Mouse (Mus musculus) thymus, postnatal 14 days (tissue): ENCODE data around the gene Gfi1b.
A peak's percentile ranks its signal among the peaks of the same experiment; 100 is the strongest.

Experiments used
- DNase-seq: peaks from one replicate; pipeline ENCODE4 v3.0.0; 2021

Gfi1b gene

DNA sequence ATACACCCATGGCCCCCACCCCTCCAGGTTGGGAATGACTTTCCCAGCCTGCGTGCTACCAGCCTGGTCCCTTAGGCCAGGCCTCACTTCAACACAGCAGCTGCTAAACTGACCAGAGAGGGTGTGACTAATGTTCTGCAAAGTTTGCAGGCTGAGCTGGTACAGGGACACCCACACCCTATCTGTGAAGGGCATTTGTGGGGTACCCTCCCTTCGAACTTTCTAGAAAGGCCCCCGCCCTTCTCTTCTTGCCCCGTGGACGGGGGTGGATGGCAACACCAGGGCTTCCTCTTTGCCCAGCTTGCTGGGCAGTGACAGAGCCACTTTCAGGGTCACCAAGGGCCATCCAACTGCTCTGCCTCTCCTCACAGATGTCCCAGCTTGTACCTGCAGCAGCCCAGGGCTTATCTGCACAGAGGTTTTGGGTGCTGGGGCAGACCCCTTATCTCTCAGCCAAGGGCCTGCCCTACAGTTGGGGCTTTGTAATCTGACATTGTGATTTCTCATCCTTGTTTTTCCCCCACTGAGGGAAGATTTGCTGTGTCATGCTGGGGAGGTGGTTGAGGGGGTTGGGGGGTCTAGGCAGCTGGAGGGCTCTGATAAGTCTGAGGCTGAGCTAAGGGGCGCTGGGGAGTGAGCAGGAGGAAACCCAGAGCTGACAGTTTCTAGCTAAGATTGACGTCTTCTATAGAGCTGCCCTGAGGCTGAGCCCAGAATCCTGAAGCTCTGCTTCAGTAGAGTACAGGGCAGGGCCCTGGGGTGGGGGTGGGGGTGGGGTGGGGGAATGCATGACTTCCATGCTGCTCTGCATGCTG is 23.8 kb downstream of the Gfi1b start:
- DNase-seq, result peak; percentile 36

- no peak for DNase-seq
Measured at GRCm38 (mm10) chr2:28596998-28597397, 24.8 kb downstream of the Gfi1b start.

DNA sequence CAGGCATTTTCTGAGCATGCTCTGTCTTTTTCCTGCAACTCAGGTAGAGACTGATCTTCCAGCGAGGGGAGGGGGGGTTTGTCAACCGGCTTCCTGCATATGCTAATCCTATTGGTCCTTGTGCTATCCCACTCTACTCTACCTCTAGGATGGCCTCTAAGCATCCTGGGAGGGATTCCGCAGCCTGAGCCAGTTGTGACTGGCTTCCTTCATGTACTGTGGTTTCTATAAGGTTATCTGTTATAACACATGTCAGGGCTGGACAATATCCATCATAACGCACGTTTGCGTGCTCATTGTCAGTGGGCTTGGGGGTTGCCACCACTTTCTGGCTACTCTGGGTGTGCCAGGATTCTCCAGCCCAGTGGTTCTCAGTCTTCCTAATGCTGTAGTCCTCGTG is 25.8 kb downstream of the Gfi1b start:
- no peak for DNase-seq

DNA sequence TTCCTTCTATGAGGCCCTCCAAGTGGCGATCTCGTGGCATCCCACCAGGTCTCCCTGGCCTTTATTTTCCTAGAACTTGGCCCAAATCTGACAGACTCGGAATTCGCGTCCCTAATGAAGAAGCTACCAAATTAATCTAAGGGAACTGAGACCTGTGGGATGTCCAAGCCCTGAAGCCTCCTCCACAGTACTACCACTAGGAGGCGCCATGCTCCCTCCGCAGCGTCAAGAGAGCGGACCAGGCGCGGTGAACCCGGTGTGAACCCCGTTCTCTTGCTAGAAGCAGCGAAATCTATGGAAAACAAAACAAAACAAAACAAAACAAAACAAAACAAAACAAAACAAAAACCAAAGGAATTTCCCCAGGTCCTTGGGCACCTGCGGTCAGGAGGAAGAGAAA is 29.0 kb downstream of the Gfi1b start:
- DNase-seq, result peak; percentile 81

DNA sequence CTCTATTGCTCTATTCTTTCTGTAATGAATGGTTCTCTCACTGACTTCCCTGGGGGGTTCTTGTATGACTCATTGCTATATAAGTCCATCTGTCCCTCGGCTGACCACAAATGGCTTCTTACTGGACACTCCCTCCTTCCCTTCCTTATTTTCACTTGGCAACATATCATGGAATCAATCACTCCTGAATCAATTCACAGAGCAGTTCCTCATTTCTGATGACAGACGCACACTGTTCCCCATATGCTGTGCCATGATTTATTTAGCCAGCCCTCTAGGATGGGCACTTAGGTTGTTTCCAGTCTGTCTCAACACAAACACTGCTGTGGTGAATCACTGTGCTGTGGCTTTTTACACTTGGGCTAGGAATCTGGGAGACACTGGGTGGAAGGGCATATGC is 30.3 kb downstream of the Gfi1b start:
- no peak for DNase-seq

- no peak for DNase-seq
Measured at GRCm38 (mm10) chr2:28588574-28588973, 33.2 kb downstream of the Gfi1b start.

DNA sequence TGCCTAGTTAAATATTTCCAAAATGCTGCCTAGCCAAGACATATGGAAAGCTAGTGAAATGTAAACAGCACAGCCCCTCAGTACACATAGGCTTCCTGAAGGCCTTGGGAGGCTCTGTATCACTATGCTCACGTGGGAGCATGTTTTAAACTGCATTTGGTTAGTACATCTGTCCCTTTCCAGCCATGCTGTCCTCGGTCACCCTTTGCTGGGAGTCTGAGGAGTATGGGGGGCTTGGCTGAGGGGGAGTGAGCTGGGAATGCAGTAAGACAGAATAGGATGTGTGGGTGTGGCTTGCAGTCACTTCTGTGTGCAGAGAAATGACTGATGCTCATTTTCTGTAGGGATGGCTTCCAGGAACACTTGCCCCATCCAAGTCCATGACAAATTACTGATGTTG is 36.1 kb downstream of the Gfi1b start:
- no peak for DNase-seq

GRCm38 (mm10) chr2:28585043-28585571 is 36.7 kb downstream of the Gfi1b start:
- DNase-seq, result peak; percentile 84

GRCm38 (mm10) chr2:28583651-28584050 is 38.1 kb downstream of the Gfi1b start, which contains the start of gene Gtf3c5:
Gene Gtf3c5 (minus strand): TSS chr2:28583751.
- no peak for DNase-seq

DNA sequence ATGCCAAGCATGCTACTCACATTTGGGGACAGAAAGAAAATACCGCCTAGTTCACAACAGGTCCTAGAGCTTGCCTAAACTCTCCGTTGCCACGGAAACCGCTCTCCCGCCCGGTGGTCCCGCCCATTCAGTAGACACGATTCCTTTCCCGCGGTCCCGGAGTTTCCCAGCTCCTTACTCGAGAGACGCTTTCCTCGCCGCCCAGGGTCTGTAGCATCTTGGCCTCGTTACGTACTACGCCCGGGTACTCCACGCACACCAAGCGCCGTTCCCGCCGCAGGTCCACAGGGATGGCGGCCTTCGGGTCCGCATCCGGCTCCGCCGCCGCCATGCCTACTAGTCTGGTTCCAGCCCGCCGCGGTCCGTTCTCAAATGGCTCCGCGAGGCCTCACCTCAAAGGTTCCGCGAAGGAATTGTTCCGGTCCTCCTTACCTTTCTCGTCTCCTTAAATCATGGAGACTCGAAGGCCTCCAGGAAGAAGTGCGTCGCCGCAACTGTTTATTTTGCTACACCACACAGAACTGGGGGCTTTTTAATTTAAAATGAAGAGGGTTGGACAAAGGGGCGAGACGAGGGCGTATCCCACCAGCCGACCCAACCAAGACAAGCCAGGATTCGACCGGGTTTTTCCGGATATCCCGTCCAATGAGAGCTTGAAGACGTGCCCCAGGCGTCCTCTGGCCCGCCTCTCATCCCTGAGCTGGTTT is 39.0 kb downstream of the Gfi1b start:
- DNase-seq, result peak; percentile 91

- peak; percentile 29 for DNase-seq
Measured at GRCm38 (mm10) chr2:28578003-28578402, 43.8 kb downstream of the Gfi1b start.

DNA sequence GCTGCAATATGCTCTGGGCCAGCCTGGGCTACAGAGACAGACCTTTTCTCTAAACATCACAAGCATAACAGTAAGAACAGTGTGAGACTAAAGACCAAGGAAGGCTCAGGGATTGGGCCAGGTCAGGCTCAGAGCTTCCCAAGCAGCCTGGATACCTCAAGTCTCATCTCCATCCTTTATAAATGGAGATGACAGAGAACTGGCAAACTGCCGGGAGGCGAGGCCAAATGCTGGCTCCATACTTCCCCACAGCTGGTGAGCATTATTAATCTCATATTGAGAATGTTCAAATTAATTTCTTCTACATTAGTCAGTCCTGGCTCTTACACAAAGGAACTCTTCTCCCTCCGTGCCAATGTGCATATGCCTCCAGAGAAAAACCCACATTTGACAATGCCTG is 45.0 kb downstream of the Gfi1b start:
- DNase-seq, result no peak

GRCm38 (mm10) chr2:28575341-28575740 is 46.4 kb downstream of the Gfi1b start:
- DNase-seq, result no peak

DNA sequence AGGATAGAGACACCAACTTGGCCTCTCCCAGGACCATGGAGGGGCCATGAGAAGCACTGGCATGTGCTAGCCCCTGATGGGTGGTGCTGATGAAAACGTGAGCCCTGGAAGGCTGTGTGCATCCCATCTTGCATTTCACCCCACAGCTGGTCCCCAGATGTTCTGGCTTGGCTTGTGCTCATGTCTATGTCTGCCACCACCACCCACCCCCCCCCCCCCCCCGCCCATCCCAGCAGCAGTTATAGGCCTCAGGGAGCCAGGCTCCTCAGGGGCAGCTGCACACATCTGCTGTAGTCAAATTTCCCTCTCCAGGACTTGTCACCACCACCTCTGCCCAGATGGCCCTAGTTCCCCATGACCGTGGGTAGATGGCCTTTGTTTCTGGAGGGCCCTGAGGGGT is 51.9 kb downstream of the Gfi1b start:
- DNase-seq, result no peak

- DNase-seq, result no peak
Measured at GRCm38 (mm10) chr2:28566545-28566944, 55.2 kb downstream of the Gfi1b start.

- DNase-seq, result no peak
Measured at GRCm38 (mm10) chr2:28564380-28564779, 57.4 kb downstream of the Gfi1b start.

DNA sequence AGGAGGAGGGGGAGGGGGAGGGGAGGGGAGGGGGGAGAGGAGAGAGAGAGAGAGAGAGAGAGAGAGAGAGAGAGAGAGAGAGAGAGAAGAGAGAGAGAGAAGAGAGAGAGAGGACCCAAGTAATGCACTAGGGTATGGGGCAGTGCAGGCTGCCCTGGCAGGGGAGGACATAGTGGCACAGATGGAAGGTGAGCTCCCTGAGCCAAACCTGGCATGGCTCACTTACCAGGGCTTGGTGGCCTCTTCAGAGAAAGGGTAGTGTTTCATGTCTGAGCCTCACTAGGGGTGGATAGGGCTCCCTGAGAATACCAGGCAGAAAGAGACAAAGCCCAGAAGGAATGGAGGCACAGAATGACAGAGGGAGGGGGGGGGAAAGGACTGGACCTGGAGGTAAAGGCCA is 58.0 kb downstream of the Gfi1b start:
- DNase-seq, result no peak

DNA sequence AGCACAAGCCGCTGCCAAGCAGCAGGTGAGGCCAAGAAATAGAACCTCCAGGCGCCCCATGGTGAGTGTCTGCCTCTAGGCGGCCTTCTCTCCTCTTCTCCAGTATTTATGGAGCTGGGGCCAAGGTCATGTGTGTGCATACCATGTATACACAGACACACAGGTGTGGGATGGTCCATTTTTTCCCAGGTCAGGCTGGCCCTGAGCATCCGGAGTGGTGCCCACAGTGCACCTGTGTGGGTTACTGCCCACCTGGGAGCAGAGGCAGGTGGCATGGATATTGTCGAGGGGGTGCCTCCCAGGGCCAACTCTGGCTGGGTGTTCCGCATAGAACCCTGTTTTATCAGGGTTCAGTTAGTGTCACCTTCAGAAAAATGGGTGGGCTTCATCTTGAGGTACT is 58.5 kb downstream of the Gfi1b start, which contains the start of gene Cel:
TSS of gene Cel (minus strand) at position 101 of the 400 bp plus-strand sequence.
- no peak for DNase-seq
